Mouse (Mus musculus): ENCODE measurements at regions not wholly inside any gene's neighbourhood (a gene's known extent, or its start where the extent isn't known, plus 50 kb on each side); places are given as distances from the start of the nearest gene placed in this dataset.
A peak's percentile ranks its signal among the peaks of the same experiment; 100 is the strongest.

- DNase-seq = no peak
Measured at GRCm38 (mm10) chr7:123059718-123060337, 63.9 kb upstream of the Tnrc6a start.

GRCm38 (mm10) chr7:123063264-123064011 lies 60.2 kb upstream of the Tnrc6a start:
- no peak for DNase-seq

DNA sequence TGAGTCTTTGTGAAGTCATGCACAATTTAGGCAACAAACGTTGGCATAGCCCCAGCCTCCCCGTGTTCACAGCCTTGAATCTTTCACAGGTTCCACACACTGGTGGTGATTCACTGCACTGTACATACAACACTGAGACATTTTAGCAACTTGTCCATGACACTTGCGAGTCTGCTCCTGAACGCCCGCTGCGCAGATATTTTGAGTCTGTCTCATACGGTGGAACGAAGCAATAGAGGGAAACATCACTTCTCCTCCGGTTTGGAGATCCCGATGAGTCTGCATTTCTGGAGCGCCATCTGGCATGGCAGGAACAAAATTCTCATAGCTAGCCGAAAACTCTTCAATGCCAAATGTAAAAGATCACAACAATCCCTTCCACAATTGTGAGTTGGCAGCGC lies 57.7 kb upstream of the Tnrc6a start:
- DNase-seq = peak; percentile 75 to 81

- no peak for DNase-seq
Measured at GRCm38 (mm10) chr7:123067396-123067795, 56.3 kb upstream of the Tnrc6a start.

DNA sequence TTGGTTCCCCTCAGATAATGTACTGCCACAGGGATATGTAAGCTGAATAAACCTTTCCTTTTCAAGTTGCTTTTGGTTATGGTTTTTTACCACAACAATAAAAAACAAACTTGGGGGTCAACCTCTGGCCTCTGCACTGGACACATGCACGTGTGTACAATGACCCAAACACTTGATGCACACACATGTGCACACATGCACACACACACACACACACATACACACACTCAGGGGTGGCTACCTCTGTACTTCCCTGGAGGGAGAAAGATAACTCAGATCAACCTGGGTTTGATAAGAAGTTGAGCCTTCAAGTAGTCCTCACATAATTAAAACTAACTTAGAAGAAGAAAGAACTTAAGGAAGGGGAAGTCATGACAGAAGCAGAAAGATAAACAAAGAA lies 55.4 kb upstream of the Tnrc6a start:
- no peak for DNase-seq

DNA sequence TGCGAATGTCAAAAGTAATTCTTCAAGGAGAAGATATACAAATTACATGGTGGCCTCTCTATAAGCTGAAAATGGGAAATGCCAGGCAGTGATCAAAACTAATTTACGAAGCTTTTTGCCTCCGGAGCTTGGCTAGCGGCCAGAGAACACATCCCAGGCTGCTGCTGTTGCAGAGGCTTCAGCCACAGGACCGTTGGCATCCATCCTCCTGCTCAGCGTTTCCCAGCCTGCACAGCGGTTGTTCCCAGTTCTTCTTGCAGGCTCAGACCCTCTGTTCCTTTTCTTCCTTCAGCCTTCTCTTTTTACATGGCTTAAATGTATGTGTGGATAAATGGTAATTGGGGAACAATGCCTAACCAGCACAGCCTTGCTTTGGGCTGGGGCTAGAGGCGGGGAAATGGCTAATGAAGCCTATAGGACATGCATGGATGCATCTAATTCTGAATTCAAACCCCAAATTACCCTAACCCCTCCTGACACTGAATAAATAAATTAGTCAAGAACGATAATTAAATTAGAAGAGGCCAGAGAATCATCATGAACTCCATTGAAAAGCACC lies 54.9 kb upstream of the Tnrc6a start:
- DNase-seq = peak; percentile 19 to 21

- DNase-seq = no peak
Measured at GRCm38 (mm10) chr7:123069280-123069679, 54.4 kb upstream of the Tnrc6a start.

- no peak for DNase-seq
Measured at GRCm38 (mm10) chr7:123070861-123071260, 52.8 kb upstream of the Tnrc6a start.
